Mouse (Mus musculus) heart, postnatal 0 days (tissue): Measurements from ENCODE around the gene Glyctk. TPM values are rescaled to one million over a fixed set of nuclear protein-coding genes. Genes with fewer than 3 reads are reported as not detected.

Source experiments
- ATAC-seq: fragments of 200-750 bp; cut with Nextera tagmentation; 2 replicates; pipeline ENCODE4 v1.8.0; 2017; ENCODE audit warnings: low read depth, moderate number of reproducible peaks, moderate library complexity; ENCODE audit not compliant: insufficient read depth
- DNase-seq: peaks from one replicate; pipeline ENCODE4 v3.0.0-alpha.2; 2016; ENCODE audit warnings: low spot score
- H3K27ac ChIP-seq: fragments of 300-500 bp; sonication (generic); 2 replicates; pipeline ENCODE4 v1.5.1; 2014; ENCODE audit warnings: low read depth, mild to moderate bottlenecking
- H3K27me3 ChIP-seq: fragments of 300-500 bp; sonication (generic); 2 replicates; pipeline ENCODE4 v1.6.1; 2014; ENCODE audit warnings: low read length, mixed read lengths; ENCODE audit not compliant: control insufficient read depth, insufficient read depth
- H3K36me3 ChIP-seq: fragments of 300-500 bp; sonication (generic); replicated peaks from 2 replicates; pipeline ENCODE4 v1.6.1; 2014; ENCODE audit warnings: low read length, mixed read lengths; ENCODE audit not compliant: control insufficient read depth, insufficient read depth
- H3K4me1 ChIP-seq: fragments of 300-500 bp; sonication (generic); 2 replicates; pipeline ENCODE4 v1.6.1; 2014; ENCODE audit warnings: antibody characterized with exemption; ENCODE audit not compliant: control insufficient read depth, insufficient read depth
- H3K4me2 ChIP-seq: fragments of 300-500 bp; sonication (generic); 2 replicates; pipeline ENCODE4 v1.6.1; 2014; ENCODE audit warnings: low read depth, mild to moderate bottlenecking, low read length, moderate library complexity
- H3K4me3 ChIP-seq: fragments of 300-500 bp; sonication (generic); 2 replicates; pipeline ENCODE4 v1.5.1; 2014; ENCODE audit warnings: low read depth, low read length
- H3K9ac ChIP-seq: fragments of 300-500 bp; sonication (generic); replicated peaks from 2 replicates; pipeline ENCODE4 v1.6.1; 2014; ENCODE audit warnings: low read depth, low read length, mixed read lengths
- H3K9me3 ChIP-seq: fragments of 300-500 bp; sonication (generic); replicated peaks from 2 replicates; pipeline ENCODE4 v1.6.1; 2016; ENCODE audit warnings: low read length; ENCODE audit not compliant: control insufficient read depth
- CTCF ChIP-seq: IDR thresholded peaks from 2 replicates; pipeline ENCODE4 v1.5.1; 2016; ENCODE audit warnings: antibody characterized with exemption, control low read depth, low read depth
- EP300 ChIP-seq: IDR thresholded peaks from 2 replicates; pipeline ENCODE4 v1.6.1; 2016; ENCODE audit warnings: antibody characterized with exemption, low read depth
- WGBS: fragments of 180-500 bp; shearing (Covaris S2); extraction: QIAGEN DNeasy Blood & Tissue Kit; methylation state at CpG from one replicate; pipeline ENCODE4 v1.1.7; 2014; 5-methylcytosine and 5-hydroxymethylcytosine counted together
- polyA plus RNA-seq: library from polyadenylated mRNA; unstranded; fragments of >200 nt; fragmentation: Nextera tagmentation; extraction: Ambion mirVana; gene quantifications from 2 replicates; pipeline ENCODE4 v1.2.1, GENCODE M21; 2015
- total RNA-seq: library from RNA; depleted of rRNA; stranded (reverse); fragments of >200 nt; gene quantifications from 2 replicates; pipeline ENCODE4 v1.2.3, GENCODE M21; 2014; ENCODE audit warnings: low replicate concordance

Gene Glyctk
- total and polyA plus RNA-seq, 2 experiments from 2014 or later, result 0.90 to 2.5 TPM

GRCm38 (mm10) chr9:106154106-106154505 lies 3.8 kb downstream of the Glyctk start:
- H3K4me3 ChIP-seq, result no peak overlapping the region
- no peak for ATAC-seq
- TF ChIP-seq EP300, result no peak
- 65% methylated on average over 9 of the region's 9 CpGs for WGBS
- no peak overlapping the region for H3K27ac ChIP-seq
- no peak overlapping the region for H3K9ac ChIP-seq
- no peaks in the 10 kb centered on the region for H3K36me3 ChIP-seq
- H3K4me1 ChIP-seq, result no peaks in the 10 kb centered on the region
- DNase-seq, result no peak
- peaks cover 24% of the 10 kb centered on the region for H3K27me3 ChIP-seq
- no peaks in the 10 kb centered on the region for H3K9me3 ChIP-seq
- no peak overlapping the region for H3K4me2 ChIP-seq

- H3K9ac ChIP-seq, result no peak overlapping the region
- no peak overlapping the region for H3K4me2 ChIP-seq
- TF ChIP-seq CTCF, result no peak
- TF ChIP-seq EP300, result no peak
- no peak overlapping the region for H3K27ac ChIP-seq
- no peaks in the 10 kb centered on the region for H3K9me3 ChIP-seq
- ATAC-seq (no peak), DNase-seq (no peak)
- 0 out of 2 replicates have a peak overlapping the region, but pooled peaks have one; percentile 14 for H3K4me3 ChIP-seq
- H3K36me3 ChIP-seq, result no peaks in the 10 kb centered on the region
- H3K4me1 ChIP-seq, result no peaks in the 10 kb centered on the region; the same call in 1 of the 2 replicates
- peaks cover 48% of the 10 kb centered on the region for H3K27me3 ChIP-seq
- 22% methylated on average over 10 of the region's 10 CpGs for WGBS
These were observed 8.6 kb downstream of the Glyctk start for GRCm38 (mm10) chr9:106149399-106149754.

- Histone ChIP-seq H3K36me3 (no peaks in the 10 kb centered on the region), H3K27ac (no peak overlapping the region), H3K27me3 (peaks cover 48% of the 10 kb centered on the region), H3K9ac (no peak overlapping the region), H3K4me3 (peak overlapping the region; percentile 14; the same call in 1 of the 2 replicates), H3K4me1 (no peaks in the 10 kb centered on the region; the same call in 1 of the 2 replicates), H3K4me2 (peak overlapping the region; percentile 20), H3K9me3 (no peaks in the 10 kb centered on the region)
- ATAC-seq, result 0 out of 2 replicates have a peak, but pooled peaks have one; percentile 11
- WGBS, result 2% methylated on average over 36 of the region's 36 CpGs
- no peak for TF ChIP-seq EP300
- no peak for TF ChIP-seq CTCF
- no peak for DNase-seq
These were observed 9.2 kb downstream of the Glyctk start for GRCm38 (mm10) chr9:106148541-106149398.

- Histone ChIP-seq H3K9me3 (no peaks in the 10 kb centered on the region), H3K27ac (no peak overlapping the region), H3K4me2 (peak overlapping the region; percentile 20; the same call in 1 of the 2 replicates), H3K36me3 (no peaks in the 10 kb centered on the region), H3K9ac (no peak overlapping the region), H3K4me1 (no peaks in the 10 kb centered on the region; the same call in 1 of the 2 replicates), H3K4me3 (no peak overlapping the region), H3K27me3 (peaks cover 48% of the 10 kb centered on the region)
- no peak for DNase-seq
- ATAC-seq, result no peak
- 8% methylated on average over 10 of the region's 10 CpGs for whole genome bisulfite sequencing
- TF ChIP-seq CTCF (no peak), EP300 (no peak)
These were observed 10.0 kb downstream of the Glyctk start for GRCm38 (mm10) chr9:106147851-106148431.

GRCm38 (mm10) chr9:106147281-106147680 lies 10.7 kb downstream of the Glyctk start:
- no peak for ATAC-seq
- Histone ChIP-seq H3K36me3 (no peaks in the 10 kb centered on the region), H3K27ac (no peak overlapping the region), H3K4me3 (no peak overlapping the region), H3K9ac (no peak overlapping the region), H3K4me1 (no peaks in the 10 kb centered on the region; the same call in 1 of the 2 replicates), H3K4me2 (no peak overlapping the region), H3K9me3 (no peaks in the 10 kb centered on the region), H3K27me3 (peaks cover 48% of the 10 kb centered on the region)
- TF ChIP-seq EP300 (no peak), CTCF (no peak)
- WGBS, result 15% methylated on average over 5 of the region's 5 CpGs
- DNase-seq, result no peak
